Mouse (Mus musculus) kidney, postnatal 0 days (tissue): ENCODE measurements at regions not wholly inside any gene's neighbourhood (a gene's known extent, or its start where the extent isn't known, plus 50 kb on each side); places are given as distances from the start of the nearest gene placed in this dataset.

Experiments
- ATAC-seq: fragments of 200-750 bp; cut with Nextera tagmentation; replicated peaks from 2 replicates; pipeline ENCODE4 v1.8.0; 2017; ENCODE audit warnings: low read depth, moderate number of reproducible peaks, moderate TSS enrichment, moderate library complexity; ENCODE audit not compliant: low FRiP score
- DNase-seq: peaks from one replicate; pipeline ENCODE4 v3.0.0-alpha.2; 2016; ENCODE audit warnings: low spot score
- H3K27ac ChIP-seq: fragments of 300-500 bp; sonication (generic); 2 replicates; pipeline ENCODE4 v1.5.1; 2014; ENCODE audit warnings: mild to moderate bottlenecking
- H3K27me3 ChIP-seq: fragments of 300-500 bp; sonication (generic); 2 replicates; pipeline ENCODE4 v1.6.1; 2014; ENCODE audit warnings: low read length, mixed read lengths; ENCODE audit not compliant: insufficient read depth
- H3K36me3 ChIP-seq: fragments of 300-500 bp; sonication (generic); 2 replicates; pipeline ENCODE4 v1.6.1; 2014; ENCODE audit warnings: low read length, mixed read lengths; ENCODE audit not compliant: insufficient read depth
- H3K4me1 ChIP-seq: fragments of 300-500 bp; sonication (generic); replicated peaks from 2 replicates; pipeline ENCODE4 v1.6.1; 2014; ENCODE audit warnings: antibody characterized with exemption, low read length, mixed read lengths; ENCODE audit not compliant: insufficient read depth
- H3K4me2 ChIP-seq: fragments of 300-500 bp; sonication (generic); 2 replicates; pipeline ENCODE4 v1.6.1; 2014; ENCODE audit warnings: mild to moderate bottlenecking, low read length, moderate library complexity, mixed read lengths
- H3K4me3 ChIP-seq: fragments of 300-500 bp; sonication (generic); replicated peaks from 2 replicates; pipeline ENCODE4 v1.5.1; 2014; ENCODE audit warnings: low read depth, low read length
- H3K9ac ChIP-seq: fragments of 300-500 bp; sonication (generic); 2 replicates; pipeline ENCODE4 v1.6.1; 2014; ENCODE audit warnings: low read depth, low read length
- H3K9me3 ChIP-seq: fragments of 300-500 bp; sonication (generic); replicated peaks from 2 replicates; pipeline ENCODE4 v1.6.1; 2016; ENCODE audit warnings: low read length, inconsistent platforms, mixed read lengths
- CTCF ChIP-seq: IDR thresholded peaks from 2 replicates; pipeline ENCODE4 v1.5.1; 2016; ENCODE audit warnings: antibody characterized with exemption, low read depth, mild to moderate bottlenecking, moderate library complexity
- WGBS: fragments of 180-500 bp; shearing (Covaris S2); extraction: QIAGEN DNeasy Blood & Tissue Kit; methylation state at CpG from one replicate; pipeline ENCODE4 v1.1.7; 2014; 5-methylcytosine and 5-hydroxymethylcytosine counted together

GRCm38 (mm10) chr19:20310653-20311052 lies 80.1 kb downstream of the Anxa1 start:
- H3K9ac ChIP-seq: no peak overlapping the region
- no peaks in the 10 kb centered on the region for H3K9me3 ChIP-seq
- DNase-seq (no peak), ATAC-seq (no peak)
- no peaks in the 10 kb centered on the region for H3K27me3 ChIP-seq
- H3K27ac ChIP-seq: no peak overlapping the region
- no peaks in the 10 kb centered on the region for H3K4me1 ChIP-seq
- 89% methylated on average over 2 of the region's 2 CpGs for WGBS
- H3K4me3 ChIP-seq: no peak overlapping the region
- no peaks in the 10 kb centered on the region for H3K36me3 ChIP-seq
- H3K4me2 ChIP-seq: no peak overlapping the region
- TF ChIP-seq CTCF: no peak

- ATAC-seq: no peak
- Histone ChIP-seq H3K4me3 (no peak overlapping the region), H3K36me3 (no peaks in the 10 kb centered on the region), H3K27me3 (no peaks in the 10 kb centered on the region), H3K4me2 (no peak overlapping the region), H3K4me1 (no peaks in the 10 kb centered on the region), H3K9ac (no peak overlapping the region), H3K9me3 (no peaks in the 10 kb centered on the region), H3K27ac (no peak overlapping the region)
- no peak for DNase-seq
- no peak for TF ChIP-seq CTCF
- 83% methylated on average over 2 of the region's 2 CpGs for WGBS
Measured at GRCm38 (mm10) chr19:20300066-20300651, 90.6 kb downstream of the Anxa1 start.

- no peak for TF ChIP-seq CTCF
- Histone ChIP-seq H3K36me3 (no peaks in the 10 kb centered on the region), H3K4me1 (no peaks in the 10 kb centered on the region), H3K9me3 (no peaks in the 10 kb centered on the region), H3K4me3 (no peak overlapping the region), H3K27me3 (no peaks in the 10 kb centered on the region), H3K4me2 (no peak overlapping the region), H3K9ac (no peak overlapping the region), H3K27ac (no peak overlapping the region)
- DNase-seq (no peak), ATAC-seq (no peak)
- WGBS: 92% methylated on average over 2 of the region's 2 CpGs
Measured at GRCm38 (mm10) chr19:20298431-20298830, 92.3 kb downstream of the Anxa1 start.

GRCm38 (mm10) chr19:20285188-20285587 lies 105.6 kb downstream of the Anxa1 start:
- Histone ChIP-seq H3K4me1 (no peaks in the 10 kb centered on the region), H3K27me3 (no peaks in the 10 kb centered on the region), H3K27ac (no peak overlapping the region), H3K4me3 (no peak overlapping the region), H3K4me2 (no peak overlapping the region), H3K9me3 (no peaks in the 10 kb centered on the region), H3K36me3 (no peaks in the 10 kb centered on the region), H3K9ac (no peak overlapping the region)
- TF ChIP-seq CTCF: no peak
- ATAC-seq (no peak), DNase-seq (no peak)
- WGBS: 91% methylated on average over 4 of the region's 4 CpGs

GRCm38 (mm10) chr19:20283105-20283504 lies 107.6 kb downstream of the Anxa1 start:
- no peak overlapping the region for H3K4me3 ChIP-seq
- H3K4me2 ChIP-seq: no peak overlapping the region
- H3K27me3 ChIP-seq: no peaks in the 10 kb centered on the region
- H3K9ac ChIP-seq: no peak overlapping the region
- DNase-seq (no peak), ATAC-seq (no peak)
- WGBS: 82% methylated on average over 2 of the region's 2 CpGs
- H3K9me3 ChIP-seq: no peaks in the 10 kb centered on the region
- no peaks in the 10 kb centered on the region for H3K4me1 ChIP-seq
- no peaks in the 10 kb centered on the region for H3K36me3 ChIP-seq
- H3K27ac ChIP-seq: no peak overlapping the region
- no peak for TF ChIP-seq CTCF

- Histone ChIP-seq H3K9ac (no peak overlapping the region), H3K9me3 (no peaks in the 10 kb centered on the region), H3K4me1 (no peaks in the 10 kb centered on the region), H3K4me3 (no peak overlapping the region), H3K4me2 (no peak overlapping the region), H3K27me3 (no peaks in the 10 kb centered on the region), H3K36me3 (no peaks in the 10 kb centered on the region), H3K27ac (no peak overlapping the region)
- DNase-seq (no peak), ATAC-seq (no peak)
- no peak for TF ChIP-seq CTCF
- 71% methylated on average over 2 of the region's 2 CpGs for WGBS
Measured at GRCm38 (mm10) chr19:20261586-20261985, 129.2 kb downstream of the Anxa1 start.

GRCm38 (mm10) chr19:20252151-20252550 lies 138.6 kb downstream of the Anxa1 start:
- H3K4me1 ChIP-seq: no peaks in the 10 kb centered on the region
- 79% methylated on average over 2 of the region's 2 CpGs for WGBS
- TF ChIP-seq CTCF: no peak
- DNase-seq (no peak), ATAC-seq (no peak)
- no peak overlapping the region for H3K9ac ChIP-seq
- no peaks in the 10 kb centered on the region for H3K27me3 ChIP-seq
- no peaks in the 10 kb centered on the region for H3K9me3 ChIP-seq
- no peak overlapping the region for H3K27ac ChIP-seq
- no peak overlapping the region for H3K4me2 ChIP-seq
- no peak overlapping the region for H3K4me3 ChIP-seq
- no peaks in the 10 kb centered on the region for H3K36me3 ChIP-seq
